Mouse (Mus musculus): Measurements from ENCODE around the gene Zfp112. TPM values are rescaled to one million over a fixed set of nuclear protein-coding genes. Genes with fewer than 3 reads are reported as not detected.

Gene Zfp112
- polyA plus RNA-seq, 1 experiment from 2014 or later = 4.5 TPM

DNA sequence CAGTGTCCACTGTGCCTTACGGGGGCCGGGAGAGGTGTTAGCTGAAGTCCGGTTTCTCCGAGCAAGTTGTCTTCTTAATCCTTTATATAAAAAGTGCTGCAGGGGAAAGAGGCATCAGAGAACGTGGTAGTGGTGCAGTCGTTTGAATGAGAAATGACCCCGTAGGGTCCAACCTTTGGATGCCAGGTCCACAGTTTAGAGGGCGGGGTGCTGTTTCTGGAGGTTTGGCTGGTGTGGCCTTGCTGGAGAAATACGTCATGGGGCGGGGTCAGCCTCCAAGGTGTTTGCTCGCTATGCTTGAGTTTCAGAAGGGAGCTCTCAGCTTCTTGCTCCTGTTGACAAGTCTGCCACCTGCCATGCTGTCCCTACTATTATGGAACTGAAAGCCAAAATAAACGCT, 887 bp downstream of the Zfp112 start:
- Histone ChIP-seq H3K27ac (replicated peaks) (peak overlapping the region; percentile 84), H3K4me1 (peaks cover 7% of the 10 kb centered on the region), H3K36me3 (peaks cover 22% of the 10 kb centered on the region), H3K9ac (peak overlapping the region; percentile 89), H3K4me3 (peak overlapping the region; percentile 83), H3K27me3 (replicated peaks) (no peaks in the 10 kb centered on the region), H3K9me3 (peaks cover 8% of the 10 kb centered on the region), H3K4me2 (peak overlapping the region; percentile 85)
- WGBS = 13% methylated on average over 12 of the region's 12 CpGs
- ATAC-seq (ENCODE audit: extremely low read depth, insufficient number of reproducible peaks, low FRiP score, low TSS enrichment) = no peak; the same call in 1 of the 2 replicates

GRCm38 (mm10) chr7:24116655-24117054, 4.5 kb downstream of the Zfp112 start:
- Histone ChIP-seq H3K4me1 (peaks cover 7% of the 10 kb centered on the region), H3K4me3 (no peak overlapping the region), H3K36me3 (peaks cover 8% of the 10 kb centered on the region; the same call in 1 of the 2 replicates), H3K4me2 (no peak overlapping the region), H3K9me3 (no peaks in the 10 kb centered on the region), H3K27ac (replicated peaks) (no peak overlapping the region), H3K27me3 (replicated peaks) (no peaks in the 10 kb centered on the region), H3K9ac (no peak overlapping the region)
- 59% methylated on average over 4 of the region's 4 CpGs for WGBS
- no peak for ATAC-seq (ENCODE audit: extremely low read depth, insufficient number of reproducible peaks, low FRiP score, low TSS enrichment)

DNA sequence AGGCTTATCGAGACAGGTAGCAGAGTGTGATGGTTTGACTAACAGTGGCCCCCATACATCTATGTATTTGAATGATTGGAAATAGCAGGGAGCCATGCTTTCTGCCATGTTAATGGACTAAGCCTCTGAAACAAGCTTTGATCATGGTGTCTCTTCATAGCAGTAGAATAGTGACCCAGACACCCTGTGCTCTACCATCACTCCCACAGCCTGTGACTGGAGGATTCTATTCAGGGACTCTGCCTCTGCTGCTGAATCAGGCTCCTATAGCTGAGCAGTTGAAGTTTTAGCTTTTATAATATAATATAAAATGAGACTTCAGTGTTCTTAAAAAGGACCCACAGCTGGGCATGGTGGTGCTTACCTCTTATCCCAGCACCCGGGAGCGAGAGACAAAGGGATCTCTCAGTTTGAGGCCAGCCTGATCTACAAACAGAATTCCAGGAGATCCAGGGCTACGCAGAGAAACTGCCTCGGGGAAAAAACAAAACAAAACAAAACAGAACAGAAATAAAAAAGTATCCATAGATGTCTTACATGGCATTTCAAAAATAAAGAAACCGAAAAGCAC, 21.4 kb downstream of the Zfp112 start:
- Histone ChIP-seq H3K27me3 (replicated peaks) (no peaks in the 10 kb centered on the region), H3K9me3 (no peaks in the 10 kb centered on the region), H3K4me2 (peak overlapping the region; percentile 77), H3K9ac (peak overlapping the region; percentile 84), H3K27ac (replicated peaks) (no peak overlapping the region), H3K36me3 (peaks cover 30% of the 10 kb centered on the region), H3K4me3 (peak overlapping the region; percentile 72), H3K4me1 (peaks cover 13% of the 10 kb centered on the region)
- no peak for ATAC-seq (ENCODE audit: extremely low read depth, insufficient number of reproducible peaks, low FRiP score, low TSS enrichment)
- WGBS = 17% methylated on average over 6 of the region's 6 CpGs

DNA sequence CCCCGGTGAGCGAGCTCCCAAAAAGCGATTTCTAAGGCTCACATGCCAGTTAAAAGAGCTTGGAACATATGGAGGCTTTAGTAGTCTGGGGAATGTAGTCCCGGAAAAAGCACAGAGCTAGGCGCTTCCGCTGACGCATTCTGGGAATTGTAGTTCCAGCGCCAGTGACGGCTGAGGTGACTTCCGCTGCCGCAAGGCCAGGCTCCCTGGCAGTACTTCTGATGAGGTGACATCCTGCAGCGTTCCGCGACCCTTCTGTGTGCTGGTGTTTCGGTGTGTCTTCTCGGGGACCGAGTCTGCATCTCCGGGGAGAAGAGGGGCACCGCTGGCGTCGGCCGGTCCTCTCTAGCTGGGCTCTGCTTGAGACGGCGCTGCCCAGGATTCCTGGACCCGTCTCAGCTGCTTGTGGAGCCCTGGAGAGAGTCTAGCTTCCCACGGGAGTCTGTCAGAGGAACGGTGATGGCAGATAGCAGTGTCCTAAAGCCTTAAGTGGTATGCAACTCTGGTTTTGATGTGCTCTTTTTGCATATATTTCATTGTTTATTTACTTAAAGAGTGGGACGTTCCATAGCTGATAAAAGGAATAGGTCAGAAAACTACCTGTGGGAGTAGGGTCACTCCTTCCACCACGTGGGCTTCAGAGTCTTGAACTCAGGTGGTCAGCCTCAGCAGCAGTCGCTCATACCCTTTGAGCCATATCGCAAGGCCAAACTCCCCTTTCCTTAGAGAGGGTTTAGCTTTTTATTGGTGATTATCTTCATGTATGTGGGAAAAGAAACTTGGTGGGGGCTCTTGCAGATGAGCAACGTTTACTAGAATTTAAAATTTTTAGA, 22.1 kb downstream of the Zfp112 start, which contains the start of gene Zfp235:
Zfp235 (plus strand) TSS at position 174 of the 833 bp plus-strand sequence.
- Histone ChIP-seq H3K4me3 (peak within 1 kb of the TSS; percentile 72), H3K9ac (peak within 1 kb of the TSS; percentile 84), H3K27ac (replicated peaks) (no peak within 1 kb of the TSS), H3K9me3 (no peaks in the 10 kb centered on the region), H3K27me3 (replicated peaks) (no peaks in the 10 kb centered on the region), H3K4me2 (peak within 1 kb of the TSS; percentile 77), H3K4me1 (peaks cover 13% of the 10 kb centered on the region), H3K36me3 (peaks cover 37% of the 10 kb centered on the region)
- WGBS = 3% methylated on average over 32 of the region's 32 CpGs
- ATAC-seq (ENCODE audit: extremely low read depth, insufficient number of reproducible peaks, low FRiP score, low TSS enrichment) = peak; percentile 85

GRCm38 (mm10) chr7:24142566-24142965, 30.5 kb downstream of the Zfp112 start:
- no peak overlapping the region for H3K27ac ChIP-seq (replicated peaks)
- H3K4me3 ChIP-seq = no peak overlapping the region
- H3K9ac ChIP-seq = no peak overlapping the region
- H3K4me1 ChIP-seq = no peaks in the 10 kb centered on the region
- WGBS = 85% methylated on average over 6 of the region's 6 CpGs
- no peak overlapping the region for H3K4me2 ChIP-seq
- H3K36me3 ChIP-seq = peaks cover 53% of the 10 kb centered on the region
- H3K27me3 ChIP-seq (replicated peaks) = no peaks in the 10 kb centered on the region
- no peaks in the 10 kb centered on the region; the same call in 1 of the 2 replicates for H3K9me3 ChIP-seq
- no peak for ATAC-seq (ENCODE audit: extremely low read depth, insufficient number of reproducible peaks, low FRiP score, low TSS enrichment)

DNA sequence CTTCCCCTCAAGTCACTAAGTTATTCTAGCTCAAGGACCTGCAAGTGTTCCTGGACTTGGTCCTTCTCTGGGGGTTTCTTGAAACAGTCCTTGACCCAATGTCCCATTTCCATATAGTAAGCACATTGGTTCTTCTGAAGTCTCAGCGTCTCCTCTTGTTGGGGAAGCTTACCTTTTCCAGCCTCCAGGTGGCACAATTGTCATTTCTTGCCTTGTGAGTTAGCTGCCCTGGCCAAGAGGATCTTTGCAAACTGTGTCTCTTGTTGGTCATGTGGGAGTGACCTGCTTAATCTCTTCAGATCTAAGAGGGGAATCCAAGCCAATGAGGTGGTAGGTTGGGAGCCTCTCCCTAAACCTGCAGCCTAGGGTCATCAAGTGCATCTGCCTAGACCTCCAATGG, 41.2 kb downstream of the Zfp112 start:
- H3K4me1 ChIP-seq = no peaks in the 10 kb centered on the region
- H3K27me3 ChIP-seq (replicated peaks) = no peaks in the 10 kb centered on the region
- H3K9ac ChIP-seq = no peak overlapping the region
- ATAC-seq (ENCODE audit: extremely low read depth, insufficient number of reproducible peaks, low FRiP score, low TSS enrichment) = no peak
- H3K27ac ChIP-seq (replicated peaks) = no peak overlapping the region
- no peak overlapping the region for H3K4me2 ChIP-seq
- H3K4me3 ChIP-seq = no peak overlapping the region
- H3K9me3 ChIP-seq = peaks cover 4% of the 10 kb centered on the region
- no peaks in the 10 kb centered on the region for H3K36me3 ChIP-seq
- WGBS = 6% methylated on average over 1 of the region's 1 CpGs

GRCm38 (mm10) chr7:24172191-24172590, 60.1 kb downstream of the Zfp112 start:
- H3K27me3 ChIP-seq (replicated peaks) = no peaks in the 10 kb centered on the region
- 60% methylated on average over 4 of the region's 4 CpGs for WGBS
- ATAC-seq (ENCODE audit: extremely low read depth, insufficient number of reproducible peaks, low FRiP score, low TSS enrichment) = no peak
- H3K9me3 ChIP-seq = no peaks in the 10 kb centered on the region
- no peaks in the 10 kb centered on the region for H3K36me3 ChIP-seq
- H3K4me1 ChIP-seq = peaks cover 4% of the 10 kb centered on the region; the same call in 1 of the 2 replicates
- no peak overlapping the region for H3K4me2 ChIP-seq
- H3K27ac ChIP-seq (replicated peaks) = no peak overlapping the region
- no peak overlapping the region for H3K4me3 ChIP-seq
- H3K9ac ChIP-seq = no peak overlapping the region

DNA sequence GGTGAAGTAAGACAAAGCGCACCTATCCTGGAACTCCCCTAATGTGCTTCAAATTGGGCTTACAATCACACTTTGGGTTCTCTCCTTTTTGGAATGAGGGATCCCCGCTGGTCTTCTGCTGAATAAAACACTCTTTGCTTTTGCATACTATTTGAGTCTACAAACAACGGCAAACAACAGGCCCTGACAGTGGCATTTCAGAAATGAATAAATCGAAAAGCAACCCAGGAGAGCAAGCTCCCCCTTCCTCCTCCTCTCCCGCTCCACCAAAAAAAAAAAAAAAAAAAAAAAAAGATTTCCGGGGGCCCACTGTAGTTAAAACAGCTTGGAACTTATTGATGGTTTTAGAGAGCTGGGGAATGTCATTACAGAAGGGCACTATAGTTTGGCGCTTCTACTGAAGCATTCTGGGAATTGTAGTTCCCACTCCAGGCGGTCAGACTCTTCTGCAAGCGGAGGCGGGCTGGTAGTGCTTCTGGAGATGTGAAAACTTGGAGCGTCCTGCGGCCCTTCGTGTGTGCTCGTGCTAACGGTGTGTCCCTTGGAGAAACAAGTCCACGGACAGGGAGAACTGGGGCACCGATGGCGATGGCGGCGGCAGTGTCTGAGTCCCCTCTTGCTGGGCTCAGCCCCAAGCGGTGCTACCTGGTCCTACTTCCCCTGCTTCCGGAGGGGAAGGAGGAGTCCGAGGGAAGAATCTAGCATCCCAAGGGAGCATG, 62.7 kb downstream of the Zfp112 start, which contains the start of gene Zfp114:
Zfp114 (plus strand) TSS at position 443 of the 719 bp plus-strand sequence.
- Histone ChIP-seq H3K4me2 (peak within 1 kb of the TSS; percentile 71), H3K4me3 (peak within 1 kb of the TSS; percentile 73), H3K4me1 (peaks cover 14% of the 10 kb centered on the region; the same call in 1 of the 2 replicates), H3K9me3 (no peaks in the 10 kb centered on the region), H3K9ac (peak within 1 kb of the TSS; percentile 80), H3K27me3 (replicated peaks) (no peaks in the 10 kb centered on the region), H3K36me3 (no peaks in the 10 kb centered on the region), H3K27ac (replicated peaks) (peak within 1 kb of the TSS; percentile 48; the same call in 1 of the 2 replicates)
- no peak; the same call in 1 of the 2 replicates for ATAC-seq (ENCODE audit: extremely low read depth, insufficient number of reproducible peaks, low FRiP score, low TSS enrichment)
- WGBS = 13% methylated on average over 23 of the region's 23 CpGs

DNA sequence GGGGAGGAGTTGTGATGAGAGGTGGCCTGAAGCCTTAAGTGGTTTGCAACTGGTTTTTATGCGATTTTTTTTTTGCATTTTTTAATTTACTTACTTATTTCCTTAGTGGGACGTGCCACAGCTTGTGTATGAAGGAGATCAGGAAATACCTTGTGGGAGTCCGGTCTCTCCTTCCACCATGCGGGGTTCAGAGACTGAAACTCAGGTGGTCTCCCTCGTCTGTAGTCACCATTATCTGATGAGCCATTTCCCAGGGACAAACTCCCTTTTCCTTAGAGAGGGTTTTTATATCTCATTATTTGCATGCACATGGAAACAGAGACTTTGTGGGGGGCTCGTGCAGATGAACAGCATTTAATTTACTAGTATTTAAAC, 63.2 kb downstream of the Zfp112 start:
- H3K27ac ChIP-seq (replicated peaks) = no peak overlapping the region
- no peaks in the 10 kb centered on the region for H3K27me3 ChIP-seq (replicated peaks)
- H3K4me2 ChIP-seq = peak overlapping the region; percentile 71
- H3K4me3 ChIP-seq = peak overlapping the region; percentile 73
- ATAC-seq (ENCODE audit: extremely low read depth, insufficient number of reproducible peaks, low FRiP score, low TSS enrichment) = no peak
- peak overlapping the region; percentile 80 for H3K9ac ChIP-seq
- 46% methylated on average over 6 of the region's 6 CpGs for WGBS
- H3K4me1 ChIP-seq = peaks cover 14% of the 10 kb centered on the region; the same call in 1 of the 2 replicates
- H3K36me3 ChIP-seq = no peaks in the 10 kb centered on the region
- H3K9me3 ChIP-seq = no peaks in the 10 kb centered on the region
